Mouse (Mus musculus): ENCODE results near the gene Sema3a.

The Sema3a gene

DNA sequence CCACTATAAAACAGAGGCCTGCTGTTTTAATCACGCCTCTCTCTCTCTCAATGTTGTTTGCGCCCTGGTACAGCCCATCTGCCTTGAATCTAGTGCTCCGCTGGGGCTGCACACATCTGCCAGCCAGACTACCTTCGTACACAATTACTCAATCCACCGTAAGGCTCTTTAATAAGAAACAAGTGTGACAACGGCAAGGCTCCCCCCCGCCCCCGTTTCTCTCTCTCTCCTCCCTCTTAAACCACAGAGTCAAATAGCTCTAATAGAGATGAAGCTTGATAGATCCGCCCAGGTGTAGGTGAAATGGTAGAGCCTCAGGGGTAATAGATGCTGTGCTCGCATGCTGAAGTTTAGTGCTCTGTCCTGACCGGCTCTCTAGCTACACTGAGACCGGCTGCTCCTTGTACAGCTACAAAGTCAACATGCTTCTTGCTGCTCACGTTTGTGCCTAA is at the start of gene Sema3a:
TSS of gene Sema3a (plus strand) at position 174 of the 452 bp plus-strand sequence.
- ATAC-seq (ENCODE audit: insufficient number of reproducible peaks, low FRiP score, low TSS enrichment): no peak

- no peak for ATAC-seq (ENCODE audit: insufficient number of reproducible peaks, low FRiP score, low TSS enrichment)
Measured at GRCm38 (mm10) chr5:13084777-13085439, 40.3 kb upstream of the Sema3a start.

DNA sequence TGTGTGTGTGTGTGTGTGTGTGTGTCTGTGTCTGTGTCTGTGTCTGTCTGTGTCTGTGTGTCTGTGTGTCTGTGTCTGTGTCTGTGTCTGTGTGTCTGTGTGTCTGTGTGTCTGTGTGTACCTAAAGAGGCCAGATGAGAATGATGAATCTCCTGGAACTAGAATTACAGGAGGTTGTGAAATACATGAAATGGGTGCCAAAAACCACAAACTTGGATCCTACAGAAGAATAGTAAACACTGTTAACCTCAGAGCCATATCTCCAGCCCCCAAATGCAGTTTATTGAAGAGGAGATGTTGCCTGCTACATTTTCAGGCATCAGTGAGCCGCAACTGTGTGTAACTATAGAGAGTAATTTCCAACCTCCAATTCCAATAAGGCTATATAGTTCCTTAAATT is 34.8 kb upstream of the Sema3a start:
- ATAC-seq (ENCODE audit: insufficient number of reproducible peaks, low FRiP score, low TSS enrichment): no peak

DNA sequence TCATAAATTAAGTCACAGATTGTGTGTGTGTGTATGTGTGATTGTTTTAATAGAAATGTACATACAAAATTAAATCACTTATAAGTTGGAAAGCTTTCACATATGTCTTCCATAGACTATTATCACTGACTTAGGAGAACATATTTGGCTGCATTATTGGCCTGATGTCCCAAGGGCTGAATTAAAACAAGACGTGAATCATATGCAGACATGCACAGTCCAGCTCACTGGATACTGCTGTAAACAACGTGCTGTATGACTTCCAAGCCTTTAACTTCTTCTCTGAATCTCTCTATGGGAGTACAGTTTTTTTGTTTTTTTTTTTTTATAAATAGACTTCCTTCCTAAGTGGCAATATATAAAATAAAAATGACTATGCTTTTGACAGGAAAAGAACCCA is 15.7 kb upstream of the Sema3a start:
- no peak for ATAC-seq (ENCODE audit: insufficient number of reproducible peaks, low FRiP score, low TSS enrichment)

DNA sequence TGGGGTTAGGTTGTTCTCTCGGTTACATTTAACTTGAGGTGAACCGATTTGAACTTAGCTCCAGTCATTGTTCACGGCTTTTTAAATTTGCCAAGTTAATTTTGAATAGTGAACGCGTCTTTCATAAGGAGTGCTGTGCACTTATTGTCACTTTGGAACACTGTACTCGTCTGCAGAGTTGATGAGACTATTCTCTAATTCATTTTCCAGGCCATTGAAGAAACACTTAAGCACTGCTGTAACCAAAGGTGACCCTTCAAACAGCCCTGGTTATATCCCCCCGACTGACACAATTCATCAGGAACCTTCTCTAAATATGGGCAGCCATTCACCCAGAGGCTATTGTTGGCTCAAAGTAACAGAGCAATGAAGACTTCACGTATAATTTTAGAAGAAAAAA is 8.0 kb upstream of the Sema3a start:
- ATAC-seq (ENCODE audit: insufficient number of reproducible peaks, low FRiP score, low TSS enrichment): no peak

GRCm38 (mm10) chr5:13125757-13126156 is 543 bp downstream of the Sema3a start:
- no peak for ATAC-seq (ENCODE audit: insufficient number of reproducible peaks, low FRiP score, low TSS enrichment)

GRCm38 (mm10) chr5:13126196-13126595 is 982 bp downstream of the Sema3a start:
- no peak for ATAC-seq (ENCODE audit: insufficient number of reproducible peaks, low FRiP score, low TSS enrichment)

DNA sequence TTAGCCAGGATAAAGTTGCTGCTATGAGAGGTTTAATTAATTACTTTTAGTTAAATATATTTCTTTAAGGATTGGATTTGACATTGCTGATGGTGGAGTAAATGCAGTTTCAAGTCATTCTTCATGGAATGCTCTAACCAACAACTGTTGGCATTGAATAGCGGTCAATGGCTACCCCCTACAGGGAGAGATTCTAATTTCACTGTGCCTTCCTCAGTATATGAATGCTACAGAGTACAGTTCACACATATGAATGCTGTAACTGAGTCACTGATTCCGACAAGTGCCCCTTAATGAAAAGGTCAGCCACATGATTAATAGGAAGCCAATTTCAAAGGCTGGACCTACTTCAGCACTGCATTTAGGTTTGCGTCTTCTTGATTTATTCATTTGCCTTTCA is 1.9 kb downstream of the Sema3a start:
- no peak for ATAC-seq (ENCODE audit: insufficient number of reproducible peaks, low FRiP score, low TSS enrichment)

DNA sequence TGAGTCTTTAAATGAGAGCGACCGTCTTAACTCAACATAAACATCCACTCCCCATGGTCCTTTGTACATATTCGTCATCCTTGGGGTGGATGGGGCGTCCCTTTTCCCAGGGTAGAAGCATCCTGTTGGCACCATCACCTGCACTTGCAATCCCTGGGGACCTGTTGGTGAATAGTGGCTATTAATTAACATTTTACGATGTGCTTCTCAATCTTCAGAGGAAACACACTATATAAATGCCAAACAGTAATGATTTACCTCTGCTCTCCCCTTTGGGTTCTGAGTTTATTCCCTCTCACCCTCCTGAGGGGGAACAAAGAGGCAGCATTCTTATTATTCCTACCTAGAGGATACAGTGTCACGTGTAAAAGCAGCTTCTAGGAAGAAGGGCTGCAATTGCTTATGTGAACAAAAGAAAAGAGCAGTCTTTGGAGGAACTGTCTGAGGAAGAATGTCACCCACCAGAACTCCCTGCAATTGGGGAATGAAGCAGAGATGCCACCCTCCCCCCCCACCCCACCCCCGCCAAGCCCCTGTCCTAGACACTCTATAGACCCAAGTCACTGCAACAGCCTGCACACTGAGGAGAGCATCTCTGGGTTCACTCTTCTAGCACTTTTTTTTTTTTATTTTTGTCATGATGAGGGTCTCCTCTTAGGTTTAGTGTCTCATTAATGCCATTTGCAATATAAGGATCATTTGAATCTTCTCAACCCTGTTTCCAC is 19.7 kb downstream of the Sema3a start:
- no peak for ATAC-seq (ENCODE audit: insufficient number of reproducible peaks, low FRiP score, low TSS enrichment)

- ATAC-seq (ENCODE audit: insufficient number of reproducible peaks, low FRiP score, low TSS enrichment): no peak
Measured at GRCm38 (mm10) chr5:13149909-13150308, 24.7 kb downstream of the Sema3a start.

- no peak for ATAC-seq (ENCODE audit: insufficient number of reproducible peaks, low FRiP score, low TSS enrichment)
Measured at GRCm38 (mm10) chr5:13151002-13151401, 25.8 kb downstream of the Sema3a start.

DNA sequence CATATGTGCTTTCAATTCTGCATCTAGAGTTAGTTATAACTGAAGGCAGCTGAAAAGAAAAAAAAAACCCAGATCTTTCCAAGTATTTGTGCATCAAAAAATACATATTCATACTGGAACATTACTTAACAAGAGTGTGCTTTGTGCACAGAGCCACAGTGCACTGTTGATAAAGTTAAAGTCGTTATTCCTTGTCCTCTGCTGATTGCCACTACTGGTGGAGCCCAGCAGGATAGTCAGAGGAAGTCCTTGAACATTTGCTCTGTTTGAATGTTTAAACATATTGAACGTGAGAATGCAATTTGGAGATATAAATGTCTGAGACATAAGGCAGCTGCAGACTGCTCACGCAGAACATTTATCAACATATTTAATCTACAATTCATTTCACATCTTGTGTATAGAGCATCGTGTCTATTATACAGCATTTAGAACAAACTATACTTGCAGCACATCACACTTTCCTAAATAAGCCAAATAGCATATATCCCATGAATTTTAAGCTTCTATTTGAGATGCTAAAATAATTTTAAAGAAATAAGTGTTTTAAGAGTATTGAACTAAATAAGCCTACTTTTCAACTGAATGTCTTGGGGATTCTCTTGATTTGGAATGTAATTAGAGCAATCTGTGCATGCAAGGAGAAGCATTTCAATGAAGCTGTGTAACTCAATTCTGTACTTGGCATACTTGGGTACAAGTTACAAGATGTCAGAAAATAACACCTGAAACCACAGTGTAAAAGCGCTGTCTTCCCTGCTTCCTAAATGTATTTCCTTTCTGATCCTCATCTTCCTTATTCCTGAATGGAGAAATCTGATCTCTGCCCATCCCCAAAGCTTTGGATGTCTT is 32.8 kb downstream of the Sema3a start:
- no peak for ATAC-seq (ENCODE audit: insufficient number of reproducible peaks, low FRiP score, low TSS enrichment)

GRCm38 (mm10) chr5:13182186-13182585 is 57.0 kb downstream of the Sema3a start:
- ATAC-seq (ENCODE audit: insufficient number of reproducible peaks, low FRiP score, low TSS enrichment): no peak

GRCm38 (mm10) chr5:13197886-13198285 is 72.7 kb downstream of the Sema3a start:
- no peak for ATAC-seq (ENCODE audit: insufficient number of reproducible peaks, low FRiP score, low TSS enrichment)

- ATAC-seq (ENCODE audit: insufficient number of reproducible peaks, low FRiP score, low TSS enrichment): no peak
Measured at GRCm38 (mm10) chr5:13199709-13200108, 74.5 kb downstream of the Sema3a start.

GRCm38 (mm10) chr5:13255353-13255752 is 130.1 kb downstream of the Sema3a start:
- ATAC-seq (ENCODE audit: insufficient number of reproducible peaks, low FRiP score, low TSS enrichment): no peak

GRCm38 (mm10) chr5:13256321-13256720 is 131.1 kb downstream of the Sema3a start:
- ATAC-seq (ENCODE audit: insufficient number of reproducible peaks, low FRiP score, low TSS enrichment): no peak

DNA sequence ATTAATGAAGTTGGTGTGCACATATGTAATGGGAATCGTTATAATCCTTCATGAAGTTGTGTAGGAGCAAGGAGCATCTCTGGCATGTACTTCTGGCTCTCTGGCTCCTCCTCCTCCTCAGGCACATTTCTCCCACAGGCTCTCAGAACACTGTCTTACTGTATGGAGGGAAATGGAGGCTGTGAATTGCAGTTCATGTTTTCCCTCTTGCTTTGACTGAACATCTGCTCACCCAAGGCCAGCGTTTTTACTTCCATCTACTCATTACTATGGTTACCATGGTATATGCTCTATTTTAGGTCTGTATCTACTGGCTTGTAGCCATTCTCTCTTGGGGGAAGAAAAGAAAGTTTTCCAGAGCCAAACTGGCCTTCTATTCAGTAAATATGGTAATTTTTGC is 137.9 kb downstream of the Sema3a start:
- ATAC-seq (ENCODE audit: insufficient number of reproducible peaks, low FRiP score, low TSS enrichment): no peak

- ATAC-seq (ENCODE audit: insufficient number of reproducible peaks, low FRiP score, low TSS enrichment): no peak
Measured at GRCm38 (mm10) chr5:13263539-13263938, 138.3 kb downstream of the Sema3a start.

DNA sequence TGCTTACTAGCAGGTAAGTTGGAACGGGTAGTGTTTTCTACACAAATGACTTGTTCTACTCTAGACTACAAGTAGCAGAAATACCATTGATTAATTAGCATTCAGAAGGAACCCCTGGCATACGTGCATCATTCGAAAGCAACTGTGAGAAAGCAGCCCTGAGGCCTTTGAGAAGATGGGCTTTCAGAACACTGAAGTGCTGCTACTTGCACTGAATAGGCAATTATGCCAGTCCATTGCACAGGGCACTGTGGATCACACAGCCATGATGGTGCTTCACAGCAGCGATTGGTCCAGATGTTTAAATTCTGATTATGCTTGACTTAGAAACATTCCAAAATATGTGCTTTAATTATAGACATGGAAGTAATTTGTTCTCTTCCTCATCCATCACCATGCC is 187.5 kb downstream of the Sema3a start:
- no peak for ATAC-seq (ENCODE audit: insufficient number of reproducible peaks, low FRiP score, low TSS enrichment)

- ATAC-seq (ENCODE audit: insufficient number of reproducible peaks, low FRiP score, low TSS enrichment): no peak
Measured at GRCm38 (mm10) chr5:13313977-13314376, 188.8 kb downstream of the Sema3a start.
